Mouse (Mus musculus) cerebellum, adult 2 months (tissue): ENCODE measurements around the gene Slitrk3.
"Not testable (repeated sequence)": the region's sequence is repeated elsewhere in the genome, so short reads cannot be mapped to it uniquely, and the experiment has no call there.

Experiments
- CTCF ChIP-seq: fragments of 200-500 bp; IDR thresholded peaks from 2 replicates; pipeline ENCODE4 v1.5.1; 2011; ENCODE audit warnings: low read depth, mild to moderate bottlenecking, control low read depth, low read length, moderate library complexity, borderline replicate concordance; ENCODE audit not compliant: insufficient read depth
- POLR2A ChIP-seq: fragments of 200-500 bp; IDR thresholded peaks from 2 replicates; pipeline ENCODE4 v1.6.1; 2011; ENCODE audit warnings: low read length, control low read depth, borderline replicate concordance; ENCODE audit not compliant: insufficient read depth

DNA sequence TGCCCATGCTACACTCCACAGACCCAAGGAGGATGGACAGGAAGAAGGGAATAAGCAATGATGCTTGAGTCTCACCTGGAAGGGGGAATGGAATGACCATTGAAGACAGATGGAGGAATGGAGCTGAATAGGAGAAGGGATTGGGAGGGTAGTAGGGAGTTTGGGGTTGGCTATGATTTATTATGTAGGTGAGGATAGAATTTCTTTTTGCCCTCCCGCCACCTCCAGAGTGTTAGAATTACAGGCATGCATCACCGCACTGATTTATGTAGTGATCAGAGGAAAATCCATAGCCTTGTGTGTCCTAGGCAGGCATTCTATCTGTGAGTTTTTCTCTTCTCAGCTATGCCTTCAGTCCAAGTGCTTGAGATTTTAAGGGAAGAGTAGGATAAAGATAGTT is 36.8 kb upstream of the Slitrk3 start:
- not testable (repeated sequence) for TF ChIP-seq POLR2A, CTCF
